Mouse (Mus musculus) lung, postnatal 4 days (tissue): ENCODE results near the gene Agrn.

Experiments used
- DNase-seq, 2 experiments: peaks; one replicate each; pipeline ENCODE4 v3.0.0; 2021

Agrn gene

GRCm38 (mm10) chr4:156197131-156197828 is at the start of gene Agrn:
Gene Agrn (minus strand): TSS chr4:156197488.
- DNase-seq: peak; percentile 81 to 87

- DNase-seq: no peak
Observed at GRCm38 (mm10) chr4:156236651-156237447, 39.6 kb upstream of the Agrn start.

- DNase-seq: peak; percentile 93 to 94
Observed at GRCm38 (mm10) chr4:156235808-156236533, 38.7 kb upstream of the Agrn start, which contains the start of gene Noc2l. Gene Noc2l (plus strand): TSS chr4:156236010.

- peak in 1 of 2 experiments; percentile 26 for DNase-seq
Observed at GRCm38 (mm10) chr4:156235360-156235770, 38.1 kb upstream of the Agrn start.

GRCm38 (mm10) chr4:156234701-156235213 is 37.5 kb upstream of the Agrn start, which contains the start of gene Plekhn1:
Gene Plekhn1 (minus strand): TSS chr4:156234857.
- peak; percentile 81 to 87 for DNase-seq

- DNase-seq: peak in 1 of 2 experiments; percentile 34
Observed at GRCm38 (mm10) chr4:156234021-156234501, 36.8 kb upstream of the Agrn start.

GRCm38 (mm10) chr4:156228393-156229024 is 31.2 kb upstream of the Agrn start:
- peak; percentile 39 to 56 for DNase-seq

- DNase-seq: peak; percentile 58 to 67
Observed at GRCm38 (mm10) chr4:156227752-156228392, 30.6 kb upstream of the Agrn start.

GRCm38 (mm10) chr4:156224276-156224675 is 27.0 kb upstream of the Agrn start:
- no peak for DNase-seq

- peak in 1 of 2 experiments; percentile 8 for DNase-seq
Observed at GRCm38 (mm10) chr4:156219936-156220335, 22.6 kb upstream of the Agrn start.

- DNase-seq: peak in 1 of 2 experiments; percentile 40
Observed at GRCm38 (mm10) chr4:156217838-156218237, 20.6 kb upstream of the Agrn start.

GRCm38 (mm10) chr4:156217022-156217669 is 19.9 kb upstream of the Agrn start:
- peak in 1 of 2 experiments; percentile 21 for DNase-seq

- DNase-seq: peak in 1 of 2 experiments; percentile 8
Observed at GRCm38 (mm10) chr4:156216196-156216595, 18.9 kb upstream of the Agrn start.

- peak; percentile 37 to 41 for DNase-seq
Observed at GRCm38 (mm10) chr4:156215649-156216048, 18.4 kb upstream of the Agrn start, which contains the start of gene Perm1. Gene Perm1 (plus strand): TSS chr4:156215868.

GRCm38 (mm10) chr4:156213134-156213533 is 15.8 kb upstream of the Agrn start:
- DNase-seq: peak in 1 of 2 experiments; percentile 12

GRCm38 (mm10) chr4:156209963-156210635 is 12.8 kb upstream of the Agrn start:
- DNase-seq: peak in 1 of 2 experiments; percentile 7

- DNase-seq: no peak
Observed at GRCm38 (mm10) chr4:156208872-156209271, 11.6 kb upstream of the Agrn start.

- peak; percentile 48 to 61 for DNase-seq
Observed at GRCm38 (mm10) chr4:156203413-156204131, 6.3 kb upstream of the Agrn start.

- peak; percentile 73 to 83 for DNase-seq
Observed at GRCm38 (mm10) chr4:156203001-156203412, 5.7 kb upstream of the Agrn start, which contains the start of gene AW011738. Gene AW011738 (plus strand): TSS chr4:156203304.
